Mouse (Mus musculus): ENCODE data around the gene Fat3. TPM values are rescaled to one million over a fixed set of nuclear protein-coding genes. Genes with fewer than 3 reads are reported as not detected.

Gene Fat3
- total RNA-seq, 1 experiment from 2014 or later = not detected

DNA sequence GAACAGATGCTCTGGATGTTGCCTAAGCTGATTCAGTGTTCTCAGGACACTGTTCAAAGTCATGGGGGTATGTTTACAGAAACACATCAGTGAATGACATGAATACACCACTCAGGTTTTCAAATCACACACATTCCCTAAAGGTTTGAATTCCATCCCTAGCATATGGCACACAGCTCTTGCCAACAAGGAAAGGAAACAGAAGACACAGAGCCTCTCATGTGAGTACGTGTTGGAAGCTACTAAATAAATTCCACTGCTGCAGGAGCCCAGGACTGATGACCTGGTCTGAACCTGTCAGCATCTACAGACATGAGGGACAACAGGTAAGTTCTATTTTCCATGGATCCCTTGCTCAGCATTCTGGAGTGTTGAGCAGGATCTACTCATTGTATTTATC, 528.9 kb downstream of the Fat3 start:
- ATAC-seq (replicated peaks; ENCODE audit: low read depth, poor library complexity, severe bottlenecking) = no peak

DNA sequence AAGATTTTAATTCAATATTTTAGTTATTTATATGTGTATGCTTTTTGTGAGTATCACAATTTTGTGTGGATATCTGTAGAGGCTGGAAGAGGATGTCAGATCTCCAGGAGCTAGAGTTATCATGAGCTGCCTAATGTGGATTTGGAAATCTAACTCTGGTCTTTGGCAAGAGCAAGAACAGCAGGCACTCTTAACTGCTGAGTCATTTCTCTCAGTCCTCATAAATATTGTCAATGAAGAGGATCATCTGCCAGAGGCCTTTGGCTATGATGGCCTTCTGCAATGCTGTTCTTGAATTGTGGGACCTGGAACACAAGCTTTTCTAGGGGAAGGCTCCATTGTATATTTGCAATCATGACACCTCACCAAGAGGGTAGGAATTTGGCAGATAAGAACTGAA, 529.7 kb downstream of the Fat3 start:
- no peak for ATAC-seq (replicated peaks; ENCODE audit: low read depth, poor library complexity, severe bottlenecking)

DNA sequence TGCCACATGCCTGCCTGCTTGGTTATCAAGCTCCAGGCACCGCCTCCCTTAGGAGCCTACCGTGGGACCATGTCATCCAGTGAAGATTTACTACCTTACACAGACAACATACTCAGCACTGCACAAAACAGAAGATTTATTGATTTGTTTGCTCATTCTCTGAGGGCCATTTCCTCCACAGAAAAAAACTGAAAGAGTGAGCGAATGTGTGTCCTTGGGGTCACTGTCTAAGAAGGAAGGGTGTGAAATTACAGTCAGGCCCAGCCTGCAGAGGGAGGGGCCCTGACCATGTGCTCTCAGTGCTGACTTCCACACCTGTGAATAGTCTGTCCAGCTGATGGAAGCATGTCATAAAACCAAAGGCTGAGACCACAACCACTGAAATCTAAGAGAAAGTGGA, 536.9 kb downstream of the Fat3 start:
- no peak for ATAC-seq (replicated peaks; ENCODE audit: low read depth, poor library complexity, severe bottlenecking)

DNA sequence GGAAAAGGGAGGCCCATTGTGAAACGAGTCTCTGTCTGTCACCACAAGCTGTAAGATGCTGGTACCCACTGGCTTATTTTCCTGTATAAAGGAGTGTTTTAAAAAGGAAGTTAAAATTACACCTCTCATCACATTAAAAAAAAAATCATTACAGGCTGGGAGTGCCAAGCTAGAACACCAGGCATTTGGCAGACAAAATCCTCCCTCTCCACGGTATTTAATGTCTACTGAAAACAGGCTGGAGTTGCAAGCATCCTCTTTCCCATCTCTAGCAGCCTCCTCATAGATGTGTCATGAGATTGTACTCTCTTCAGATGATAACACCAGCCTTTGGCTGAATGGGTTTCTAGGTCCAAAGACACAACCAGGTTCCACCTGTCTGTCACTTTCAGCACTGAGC, 538.2 kb downstream of the Fat3 start:
- ATAC-seq (replicated peaks; ENCODE audit: low read depth, poor library complexity, severe bottlenecking) = no peak

DNA sequence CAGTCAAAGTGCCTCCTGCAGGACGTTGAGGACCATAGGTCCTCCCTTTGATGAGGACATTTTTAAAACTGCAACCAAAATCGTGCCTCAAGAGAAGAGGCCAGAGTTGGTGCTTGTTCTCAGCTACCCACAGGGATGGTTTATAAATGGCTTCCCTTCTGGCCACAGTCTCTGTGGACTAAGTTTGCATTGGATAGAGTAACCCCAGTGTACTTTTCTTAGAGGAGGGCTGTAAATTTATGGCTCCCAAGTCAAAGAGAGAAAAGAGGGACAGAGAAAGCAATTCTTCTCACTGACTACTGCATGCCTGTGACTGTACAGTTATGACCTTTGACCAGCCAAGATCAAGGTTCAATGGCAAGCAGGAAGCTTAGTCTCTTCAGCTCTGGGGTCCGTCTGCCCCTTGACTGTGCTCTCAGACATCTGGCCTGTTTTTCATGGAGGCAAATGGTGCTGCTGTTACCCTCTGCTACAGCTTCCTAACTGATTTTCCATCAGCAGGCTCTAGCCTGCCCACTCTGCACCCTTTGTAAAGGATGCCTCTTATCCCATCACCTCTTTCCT, 542.8 kb downstream of the Fat3 start:
- no peak for ATAC-seq (replicated peaks; ENCODE audit: low read depth, poor library complexity, severe bottlenecking)

DNA sequence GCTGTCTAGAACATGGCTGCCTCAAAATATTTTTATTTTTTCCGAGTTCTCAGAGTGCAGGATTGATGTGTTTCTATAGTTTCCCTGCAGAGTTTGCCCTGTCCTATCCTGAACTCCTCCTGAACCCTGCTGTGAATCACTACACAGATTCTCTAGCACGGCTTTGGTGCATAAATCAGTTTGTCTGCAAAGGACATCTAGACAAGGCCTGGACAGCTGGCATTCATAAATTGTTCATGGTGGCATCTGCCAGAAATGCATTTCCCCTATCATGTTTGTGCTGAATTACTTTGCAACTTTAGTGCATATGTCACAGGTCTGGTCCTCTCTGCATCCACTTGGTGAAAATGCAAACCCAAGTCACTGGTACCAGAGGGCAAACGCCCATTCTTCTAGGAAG, 543.3 kb downstream of the Fat3 start:
- ATAC-seq (replicated peaks; ENCODE audit: low read depth, poor library complexity, severe bottlenecking) = no peak

DNA sequence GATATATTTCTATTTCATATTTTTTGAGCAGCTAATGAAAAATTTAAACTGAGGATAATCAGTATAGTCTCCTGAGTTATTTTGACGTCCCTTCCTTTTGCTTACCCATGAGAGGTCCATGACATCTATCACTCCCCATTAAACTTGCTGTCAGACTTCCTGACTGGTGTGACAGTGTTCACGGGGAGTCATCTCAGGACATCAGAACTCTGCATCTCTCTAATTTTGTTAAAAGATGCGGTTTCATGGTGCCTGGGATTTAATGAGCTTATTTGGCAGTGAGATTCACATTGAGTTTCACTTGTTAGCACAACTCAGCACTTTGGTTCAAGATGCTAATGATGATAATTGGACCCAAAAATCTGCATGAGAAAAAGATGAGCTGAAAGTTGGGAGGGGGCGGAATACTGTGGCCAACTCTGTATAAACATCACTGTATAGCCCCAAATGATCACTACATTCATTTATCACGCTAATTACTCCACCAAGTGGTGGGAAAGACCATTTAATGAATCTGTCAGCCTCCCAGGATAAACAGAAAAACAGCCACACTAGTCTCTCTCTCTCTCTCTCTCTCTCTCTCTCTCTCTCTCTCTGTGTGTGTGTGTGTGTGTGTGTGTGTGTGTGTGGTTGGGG, 545.8 kb downstream of the Fat3 start:
- no peak for ATAC-seq (replicated peaks; ENCODE audit: low read depth, poor library complexity, severe bottlenecking)

DNA sequence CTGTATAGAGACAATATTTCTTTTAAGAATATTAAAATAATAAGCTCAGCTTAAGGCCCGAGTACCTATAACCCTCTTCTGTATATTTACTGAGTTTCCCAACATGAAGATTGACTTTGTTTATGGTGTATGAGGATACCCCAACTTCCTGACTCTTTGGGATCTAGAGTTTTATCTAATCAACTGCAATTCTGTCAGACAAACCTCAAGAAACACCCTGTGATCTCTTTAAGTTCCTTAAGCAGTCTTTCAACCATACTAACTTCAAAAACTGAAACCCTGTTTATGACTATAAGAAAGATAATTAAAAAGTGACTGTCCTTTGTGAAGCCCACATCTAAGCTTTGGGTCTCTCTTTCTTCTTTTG, 546.8 kb downstream of the Fat3 start:
- ATAC-seq (replicated peaks; ENCODE audit: low read depth, poor library complexity, severe bottlenecking) = no peak

DNA sequence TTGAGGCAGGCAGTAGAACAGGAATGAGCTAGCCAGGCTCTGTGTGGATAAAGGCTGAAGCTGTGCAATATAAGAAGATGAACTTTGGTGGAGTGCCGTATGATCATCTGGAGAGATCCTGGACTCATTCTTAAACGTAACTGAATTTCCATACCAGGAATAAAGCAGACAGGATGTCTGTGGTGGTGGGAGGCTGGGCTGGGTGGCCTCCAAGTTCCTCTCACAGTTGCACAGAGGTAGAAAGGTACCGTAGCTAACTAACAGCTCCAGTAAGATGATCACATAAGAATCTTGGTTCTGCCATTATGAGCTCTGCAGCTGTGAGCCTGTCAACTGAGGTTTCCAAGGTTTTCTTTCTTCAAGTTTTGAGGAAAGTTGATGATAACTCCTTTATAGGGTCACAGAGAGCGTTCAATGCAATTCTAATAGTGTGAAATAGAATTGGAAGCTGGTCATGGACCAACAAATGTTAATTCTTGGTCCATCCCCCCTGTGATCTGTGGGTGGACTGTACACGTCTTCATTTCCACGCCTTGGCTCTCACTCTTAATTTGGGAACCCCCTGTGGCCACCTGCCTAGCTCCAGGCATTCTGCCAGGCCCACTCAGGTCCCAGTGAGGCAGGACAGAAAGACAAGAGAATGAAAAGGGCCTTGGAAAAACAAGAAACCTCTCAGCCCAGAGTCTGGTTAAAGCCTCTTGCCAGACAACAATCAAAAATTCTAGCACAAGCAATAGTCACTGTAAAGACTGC, 547.3 kb downstream of the Fat3 start:
- ATAC-seq (replicated peaks; ENCODE audit: low read depth, poor library complexity, severe bottlenecking) = no peak

DNA sequence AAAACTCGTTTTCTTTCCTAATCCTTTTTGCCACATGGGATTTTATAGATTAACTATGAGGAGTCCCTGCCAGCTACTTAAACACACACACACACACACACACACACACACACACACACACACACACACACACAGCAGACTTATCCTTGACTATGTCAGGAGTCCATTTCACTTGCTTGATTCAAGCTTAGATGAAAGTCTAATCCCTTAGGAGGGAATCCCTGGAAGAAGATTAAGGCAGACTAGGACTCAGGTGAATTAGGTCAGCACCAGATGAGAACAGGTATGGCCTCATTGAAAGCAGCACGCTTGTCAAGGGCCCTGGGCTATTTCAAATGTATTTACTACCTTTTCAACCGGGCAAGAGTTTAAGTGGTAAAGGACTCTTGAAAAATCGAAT, 553.0 kb downstream of the Fat3 start:
- ATAC-seq (replicated peaks; ENCODE audit: low read depth, poor library complexity, severe bottlenecking) = no peak

DNA sequence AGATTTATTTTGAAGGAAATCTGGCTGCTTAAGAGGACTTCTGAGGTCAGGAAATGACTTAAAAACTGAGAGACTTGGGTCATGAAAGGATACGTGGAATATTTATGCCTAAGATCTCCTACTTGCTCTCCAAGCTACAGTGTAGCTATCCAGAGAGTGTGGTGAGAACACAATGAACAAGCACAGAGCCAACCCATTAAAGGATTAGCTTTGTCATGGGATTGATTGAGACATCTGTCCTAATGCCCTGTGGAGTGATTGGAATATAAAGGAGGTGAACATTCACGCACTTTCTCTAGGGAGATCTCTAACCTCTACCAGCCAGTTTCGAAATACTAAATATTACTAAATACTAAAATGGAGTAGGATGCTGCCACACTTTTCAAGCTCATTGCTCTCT, 556.9 kb downstream of the Fat3 start:
- ATAC-seq (replicated peaks; ENCODE audit: low read depth, poor library complexity, severe bottlenecking) = no peak

DNA sequence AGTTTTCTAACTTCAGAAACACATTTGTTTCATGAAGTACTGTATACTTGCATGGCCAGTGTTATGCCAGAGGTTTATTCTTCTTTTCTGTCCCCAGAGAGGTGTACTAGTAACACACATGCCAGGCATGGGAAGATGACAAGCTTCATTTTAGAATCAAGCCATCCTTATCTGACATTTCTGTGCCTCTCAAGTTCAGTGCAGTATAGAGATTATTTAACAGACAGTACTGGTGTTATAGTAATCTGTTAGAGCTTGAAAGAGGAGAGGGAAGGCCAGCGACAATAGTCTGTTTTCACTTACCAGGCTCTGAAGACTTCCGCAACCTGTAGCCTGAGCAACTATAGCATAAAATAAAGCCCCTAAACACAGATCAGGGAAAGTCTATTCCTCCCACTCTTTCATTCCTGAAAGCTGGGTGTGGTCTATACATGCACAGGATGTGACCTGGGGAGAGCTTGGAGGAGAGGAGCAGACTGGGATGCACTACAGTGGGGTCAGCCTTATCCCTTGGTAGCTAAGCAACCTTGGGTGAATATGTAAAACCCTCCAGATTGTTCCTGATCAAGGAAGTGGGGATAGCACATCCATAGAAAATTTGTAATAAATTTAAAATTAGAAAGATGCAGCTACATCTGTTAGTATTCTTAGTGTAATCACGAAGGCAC, 557.5 kb downstream of the Fat3 start:
- ATAC-seq (replicated peaks; ENCODE audit: low read depth, poor library complexity, severe bottlenecking) = no peak

DNA sequence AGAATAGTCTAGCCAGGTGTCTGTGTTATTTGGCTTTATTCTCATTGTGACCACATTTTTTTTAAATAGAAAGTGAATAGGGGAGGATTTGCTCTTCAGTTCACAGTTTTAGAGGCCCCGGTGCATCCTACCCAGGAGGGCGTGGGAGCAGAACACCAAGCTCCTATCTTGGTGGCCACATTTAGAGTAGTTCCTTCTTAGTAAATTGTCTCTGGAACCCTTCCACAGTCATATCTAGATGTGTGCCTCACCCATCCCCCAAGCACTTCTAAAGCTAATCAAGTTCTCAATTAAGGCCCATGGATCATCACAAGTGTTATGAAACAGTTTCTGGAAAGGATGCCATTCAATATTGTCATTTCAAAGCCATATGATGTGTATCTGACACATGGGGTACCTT, 559.3 kb downstream of the Fat3 start:
- peak; percentile 46 for ATAC-seq (replicated peaks; ENCODE audit: low read depth, poor library complexity, severe bottlenecking)

DNA sequence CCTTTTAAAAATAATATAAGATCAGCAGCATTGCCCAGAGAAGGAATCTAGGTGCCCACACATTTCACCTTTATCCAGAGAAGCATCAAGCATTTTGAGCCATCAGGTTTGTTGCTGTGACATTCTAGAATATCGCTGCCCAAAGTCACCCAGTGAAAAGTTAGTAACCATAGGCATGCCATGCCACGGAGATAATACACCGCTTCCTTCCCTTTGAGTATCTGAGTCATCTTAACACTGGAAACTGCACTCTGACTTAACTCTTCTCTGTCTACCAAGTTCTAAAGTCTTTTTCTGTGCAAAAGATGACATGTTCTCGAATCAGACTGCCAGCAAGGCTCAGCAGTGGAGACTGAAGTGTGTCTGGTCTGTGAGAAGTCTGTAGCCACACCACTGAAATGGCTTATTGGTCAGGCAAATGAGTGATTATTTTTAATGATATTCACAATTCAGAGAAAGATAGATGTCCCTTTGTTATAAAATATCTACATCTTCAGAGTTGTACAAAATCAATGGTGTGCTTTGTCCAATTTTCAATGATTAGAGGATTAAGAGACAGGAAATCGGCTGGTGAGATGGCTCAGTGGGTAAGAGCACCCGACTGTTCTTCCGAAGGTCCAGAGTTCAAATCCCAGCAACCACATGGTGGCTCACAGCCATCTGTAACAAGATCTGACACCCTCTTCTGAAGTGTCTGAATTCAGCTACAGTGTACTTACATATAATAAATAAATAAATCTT, 560.0 kb downstream of the Fat3 start:
- peak; percentile 63 for ATAC-seq (replicated peaks; ENCODE audit: low read depth, poor library complexity, severe bottlenecking)

DNA sequence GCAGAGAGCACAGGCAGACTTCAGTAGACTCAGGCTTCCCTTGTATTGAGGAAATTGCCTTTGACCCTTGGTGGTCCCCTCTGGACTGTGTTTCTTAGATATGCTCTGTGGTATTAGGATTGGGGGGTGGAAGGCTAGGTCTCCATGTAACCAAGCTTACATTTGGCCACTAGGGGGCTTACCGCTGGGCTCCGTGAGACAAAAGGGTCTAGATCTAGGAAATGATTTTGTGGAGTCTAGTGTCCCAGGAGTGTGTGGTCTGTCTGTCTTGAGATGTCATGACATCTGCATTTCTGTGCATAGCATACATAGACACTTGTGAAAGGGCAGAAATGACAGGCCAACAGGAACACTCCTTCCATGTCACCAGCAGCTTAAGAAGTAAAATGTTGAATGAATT, 561.5 kb downstream of the Fat3 start:
- ATAC-seq (replicated peaks; ENCODE audit: low read depth, poor library complexity, severe bottlenecking) = peak; percentile 15; the same call in 1 of the 2 replicates

DNA sequence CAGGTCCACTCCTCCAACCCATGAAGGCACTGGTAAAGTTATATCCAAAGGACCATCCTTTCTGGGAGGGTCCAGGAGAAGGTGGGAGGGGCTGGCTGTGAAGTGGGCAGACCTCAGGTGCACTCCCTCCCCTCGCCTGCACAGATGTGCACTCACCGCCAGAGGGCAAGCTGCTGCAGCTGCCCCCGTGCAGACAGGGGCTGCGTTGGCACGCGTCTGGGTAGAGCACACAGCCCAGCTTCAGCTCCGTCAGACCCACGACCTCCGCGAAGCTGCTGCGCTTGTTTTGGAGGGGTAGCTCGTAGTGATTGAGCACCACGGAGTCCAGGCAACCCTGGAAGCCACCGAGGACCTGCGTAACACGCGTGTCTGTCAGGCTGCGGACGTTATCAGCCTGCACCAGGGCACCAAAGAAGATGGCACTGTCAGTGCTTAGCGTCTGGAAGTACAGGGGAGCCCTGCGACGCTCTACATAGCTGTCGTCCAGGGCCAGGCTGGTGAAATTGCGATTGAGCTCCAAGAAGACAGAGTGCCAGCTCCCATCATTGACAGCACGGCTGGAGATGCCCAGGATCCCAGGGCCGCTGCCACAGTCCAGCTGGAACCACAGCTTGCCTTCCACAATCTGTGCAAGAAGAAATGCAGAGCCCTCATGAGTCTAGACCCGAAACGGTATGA, 563.1 kb downstream of the Fat3 start:
- ATAC-seq (replicated peaks; ENCODE audit: low read depth, poor library complexity, severe bottlenecking) = peak; percentile 39; the same call in 1 of the 2 replicates

DNA sequence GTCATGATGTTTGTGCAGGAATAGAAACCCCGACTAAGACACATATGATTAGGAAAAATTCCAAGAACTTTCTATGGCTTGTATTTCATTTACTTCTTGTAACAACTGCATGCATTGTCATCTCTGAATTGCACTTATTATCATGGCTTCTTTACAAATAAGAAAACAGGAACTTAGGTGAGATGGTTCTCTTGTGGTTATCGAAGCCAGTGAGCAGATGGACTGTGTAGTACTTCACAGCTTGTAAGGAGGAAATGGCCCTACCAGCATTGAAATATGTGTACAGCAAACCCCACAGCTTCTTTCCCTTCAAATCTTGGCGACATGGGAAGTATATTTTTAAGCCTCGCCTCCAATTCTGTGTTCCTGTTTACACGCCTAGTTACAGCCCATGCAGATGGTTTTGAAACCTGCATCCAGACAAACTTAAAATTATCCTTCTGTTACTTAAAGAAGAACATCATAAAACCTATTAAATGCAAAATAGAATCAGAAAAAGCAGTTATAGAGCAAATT, 570.1 kb downstream of the Fat3 start:
- ATAC-seq (replicated peaks; ENCODE audit: low read depth, poor library complexity, severe bottlenecking) = no peak

DNA sequence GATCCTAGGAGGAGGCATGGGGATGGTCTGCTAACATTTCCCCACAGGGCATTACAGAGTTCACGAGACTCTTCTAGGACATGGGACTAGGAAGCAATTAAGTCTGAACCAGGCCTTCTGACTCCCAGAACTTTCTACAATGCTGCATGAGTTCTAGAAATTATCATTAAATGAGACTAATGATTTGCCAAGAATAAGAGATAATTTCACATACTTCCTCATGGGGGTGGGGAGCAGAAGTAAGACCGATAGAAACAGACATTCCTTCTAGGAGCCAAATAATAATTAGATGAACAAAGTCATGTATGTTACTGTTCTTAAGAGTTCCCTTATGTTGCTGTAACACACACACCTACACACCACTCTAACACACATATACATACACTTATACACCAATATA, 572.8 kb downstream of the Fat3 start:
- ATAC-seq (replicated peaks; ENCODE audit: low read depth, poor library complexity, severe bottlenecking) = no peak

DNA sequence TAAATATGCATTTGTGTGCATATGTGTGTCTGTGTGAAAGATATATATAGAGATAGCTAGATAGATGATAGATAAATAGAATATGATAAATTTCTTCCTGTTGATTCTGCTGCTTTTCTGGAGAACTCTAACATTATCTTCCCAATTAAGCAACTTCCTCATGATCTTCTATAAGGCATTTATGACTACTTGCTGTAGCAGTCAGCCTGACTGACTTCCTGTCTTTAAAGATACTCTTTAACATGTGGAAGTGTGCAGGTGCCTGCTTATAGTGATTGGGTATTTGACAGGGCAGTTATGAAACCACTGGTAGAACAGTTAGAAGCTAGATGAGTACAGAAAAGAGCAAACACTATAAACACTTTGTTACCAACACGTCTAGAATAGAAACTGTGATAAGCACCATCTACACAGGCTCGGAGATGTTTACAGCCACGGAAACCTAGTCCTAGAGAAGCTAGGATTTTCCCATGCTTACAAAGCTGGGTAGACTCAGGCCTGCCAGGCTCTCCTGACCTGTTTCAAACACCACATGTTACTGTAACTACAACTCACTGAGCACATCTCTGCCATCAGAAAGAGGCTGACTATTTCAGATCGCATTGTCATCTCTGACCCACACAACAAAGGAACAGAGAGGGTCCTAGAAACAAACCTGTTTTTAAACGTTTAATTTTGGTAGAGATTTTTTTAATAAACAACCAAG, 573.6 kb downstream of the Fat3 start:
- ATAC-seq (replicated peaks; ENCODE audit: low read depth, poor library complexity, severe bottlenecking) = 0 out of 2 replicates have a peak, but pooled peaks have one; percentile 22

Measured in common myeloid progenitor, adult 5-6 weeks (primary cell).